8 mouse cellular contexts compared by ENCODE assay signal in the genomic region with DNA sequence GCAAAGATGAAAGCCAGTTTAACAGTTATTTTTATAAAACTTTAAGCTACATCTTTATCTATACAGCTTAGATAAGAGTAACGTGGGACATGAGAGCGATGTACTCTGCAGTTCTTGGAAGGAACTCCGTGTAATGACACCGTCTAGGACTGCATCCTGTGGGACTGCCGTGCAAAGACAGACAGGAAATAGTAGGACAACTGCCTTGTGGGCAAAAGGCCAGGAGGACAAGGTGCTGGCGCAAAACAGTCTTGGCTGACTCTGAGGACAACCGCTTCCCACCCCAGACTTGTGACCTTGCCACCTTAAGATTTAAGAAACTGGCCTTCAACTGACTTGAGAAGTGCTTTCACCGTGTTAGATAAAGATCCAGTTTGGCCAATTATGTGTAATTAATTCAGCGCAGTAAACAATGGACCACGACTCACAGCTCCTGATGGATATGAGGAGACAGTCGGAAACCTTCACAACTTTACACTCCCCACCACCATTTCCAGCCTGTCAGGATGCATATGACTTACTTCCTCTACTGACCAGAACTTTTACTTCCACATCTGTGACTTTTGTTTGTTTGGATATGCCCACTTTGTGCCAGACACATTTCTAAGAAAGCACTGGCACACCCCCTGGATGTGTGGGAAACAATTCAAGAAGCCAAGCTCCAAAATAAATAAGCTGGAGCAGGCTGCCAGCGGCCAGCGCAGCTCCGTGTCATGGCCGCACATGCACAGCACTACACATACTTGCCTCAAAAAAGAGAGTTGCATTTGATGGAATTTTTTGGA.
DNase-seq lines count a peak whose midpoint lies in the region; ATAC-seq lines count a peak whose summit lies in the region.

No protein-coding gene starts in this region.

- DNase-seq in heart, adult 11 months, result peak; percentile 98
- DNase-seq in brain, adult 2 months (ENCODE audit: low read depth, low spot score), result peak; percentile 15
- peak; percentile 69 to 77 for DNase-seq in heart, postnatal 14 days
- DNase-seq in lung, postnatal 10 days, result peak; percentile 84
- no peak for DNase-seq in embryo, embryonic 10 days (ENCODE audit: low spot score)
- DNase-seq in midbrain, embryonic 10.5 days (ENCODE audit: low spot score), result no peak

- H3K4me3 ChIP-seq in heart, embryonic 11.5 days (ENCODE audit: low read depth, low read length), result no peak overlapping the region
- no peak overlapping the region for H3K4me3 ChIP-seq in midbrain, embryonic 10.5 days

- no peaks in the 10 kb centered on the region for H3K36me3 ChIP-seq in heart, embryonic 11.5 days (ENCODE audit: control insufficient read depth, insufficient read depth, low read length)
- H3K36me3 ChIP-seq in midbrain, embryonic 10.5 days, result peaks cover 54% of the 10 kb centered on the region

- 67% methylated on average over 15 of the region's 15 CpGs for WGBS in heart, embryonic 11.5 days (ENCODE audit: insufficient replicate concordance)
- WGBS in midbrain, embryonic 10.5 days, result 92% methylated on average over 15 of the region's 15 CpGs

- H3K27me3 ChIP-seq in heart, embryonic 11.5 days (ENCODE audit: control insufficient read depth, insufficient read depth, low read length), result no peaks in the 10 kb centered on the region
- no peaks in the 10 kb centered on the region for H3K27me3 ChIP-seq in midbrain, embryonic 10.5 days (ENCODE audit: low read depth, poor library complexity, severe bottlenecking)

- no peaks in the 10 kb centered on the region for H3K9me3 ChIP-seq in heart, embryonic 11.5 days (replicated peaks; ENCODE audit: control insufficient read depth, low read length)
- no peaks in the 10 kb centered on the region for H3K9me3 ChIP-seq in midbrain, embryonic 10.5 days (replicated peaks)

- no peak overlapping the region for H3K9ac ChIP-seq in heart, embryonic 11.5 days (ENCODE audit: low read depth, low read length)

- H3K27ac ChIP-seq in heart, embryonic 11.5 days (ENCODE audit: low read depth, low read length), result no peak overlapping the region
- no peak overlapping the region for H3K27ac ChIP-seq in midbrain, embryonic 10.5 days (replicated peaks)

- no peaks in the 10 kb centered on the region for H3K4me1 ChIP-seq in heart, embryonic 11.5 days (ENCODE audit: control insufficient read depth, insufficient read depth, low read length)
- H3K4me1 ChIP-seq in midbrain, embryonic 10.5 days, result no peaks in the 10 kb centered on the region

- intact Hi-C loops in heart, postnatal 14 days (cut with DNase I), result no loop called here

- no peak for ATAC-seq in heart, embryonic 11.5 days (replicated peaks; ENCODE audit: insufficient number of reproducible peaks, low FRiP score, low TSS enrichment)
- no peak for ATAC-seq in megakaryocyte, adult 5-6 weeks (ENCODE audit: poor library complexity, severe bottlenecking)

- no peak overlapping the region for H3K4me2 ChIP-seq in heart, embryonic 11.5 days

Comparison
In these comparisons a context has a peak if more than half of its experiments do, and no peak if none do; other contexts are left out.
1. DNase-seq: peak in heart, adult 11 months (single experiment), brain, adult 2 months (single experiment), heart, postnatal 14 days (2 of 2) and lung, postnatal 10 days (single experiment); none in embryo, embryonic 10 days (single experiment) and midbrain, embryonic 10.5 days (single experiment).